Mouse (Mus musculus) lung, postnatal 0 days (tissue): ENCODE results near the gene Cdh13.

Experiments used
- CTCF ChIP-seq: IDR thresholded peaks from 2 replicates; pipeline ENCODE4 v1.5.1; 2016; ENCODE audit warnings: antibody characterized with exemption, mild to moderate bottlenecking
- EP300 ChIP-seq: IDR thresholded peaks from 2 replicates; pipeline ENCODE4 v1.6.1; 2016; ENCODE audit warnings: antibody characterized with exemption, mild to moderate bottlenecking, control low read depth

DNA sequence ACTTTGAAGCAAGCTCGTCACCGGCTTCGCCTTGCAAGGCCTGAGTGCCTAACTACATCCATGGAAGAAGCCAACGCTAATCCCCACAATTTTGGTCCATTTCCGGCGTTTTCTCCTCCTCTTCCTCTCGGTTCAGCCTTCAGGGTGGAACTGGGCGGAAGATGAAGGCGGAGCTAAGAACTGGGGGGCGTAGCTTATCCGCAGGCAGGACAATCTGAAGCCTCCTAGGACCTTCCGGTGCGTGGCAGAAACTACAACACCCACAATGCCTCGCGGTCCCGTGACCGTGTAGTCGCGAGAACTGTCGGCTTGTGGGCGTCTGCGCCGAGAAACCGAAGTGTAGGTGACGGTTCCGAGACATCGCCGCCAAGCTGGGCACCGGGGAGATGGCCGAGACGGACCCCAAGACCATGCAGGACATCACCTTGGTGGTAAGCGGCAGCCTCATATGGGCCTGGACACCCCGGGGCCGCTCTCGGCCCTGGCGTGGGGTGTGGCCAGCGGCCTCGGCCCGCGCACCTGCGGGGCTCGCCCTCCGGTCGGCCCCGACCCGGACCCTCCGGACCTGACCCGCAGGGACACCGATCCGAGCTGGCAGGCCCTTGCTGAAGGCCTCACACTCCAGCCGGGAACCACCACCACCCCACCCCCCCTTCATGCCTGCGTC is 1060.8 kb downstream of the Cdh13 start, which contains the start of gene Hsbp1:
- no peak for TF ChIP-seq CTCF
- no peak for TF ChIP-seq EP300
